Mouse (Mus musculus) stomach, embryonic 15.5 days (tissue): Measurements from ENCODE around the gene Igsf9b. TPM values are rescaled to one million over a fixed set of nuclear protein-coding genes. Genes with fewer than 3 reads are reported as not detected.

ENCODE experiments used
- ATAC-seq: fragments of 200-750 bp; cut with Nextera tagmentation; 2 replicates; pipeline ENCODE4 v1.8.0; 2017; ENCODE audit warnings: low read depth, moderate number of reproducible peaks, moderate TSS enrichment; ENCODE audit not compliant: insufficient read depth, low FRiP score
- H3K27ac ChIP-seq: fragments of 300-500 bp; sonication (generic); 2 replicates; pipeline ENCODE4 v1.5.1; 2015; ENCODE audit warnings: mild to moderate bottlenecking, inconsistent platforms
- H3K27me3 ChIP-seq: fragments of 300-500 bp; sonication (generic); replicated peaks from 2 replicates; pipeline ENCODE4 v1.6.1; 2015; ENCODE audit warnings: inconsistent platforms
- H3K36me3 ChIP-seq: fragments of 300-500 bp; sonication (generic); 2 replicates; pipeline ENCODE4 v1.6.1; 2015; ENCODE audit warnings: inconsistent platforms
- H3K4me1 ChIP-seq: fragments of 300-500 bp; sonication (generic); 2 replicates; pipeline ENCODE4 v1.6.1; 2015; ENCODE audit warnings: inconsistent platforms
- H3K4me2 ChIP-seq: fragments of 300-500 bp; sonication (generic); 2 replicates; pipeline ENCODE4 v1.6.1; 2015; ENCODE audit warnings: mild to moderate bottlenecking, inconsistent platforms
- H3K4me3 ChIP-seq: fragments of 300-500 bp; sonication (generic); replicated peaks from 2 replicates; pipeline ENCODE4 v1.5.1; 2015; ENCODE audit warnings: inconsistent platforms
- H3K9ac ChIP-seq: fragments of 300-500 bp; sonication (generic); 2 replicates; pipeline ENCODE4 v1.6.1; 2015; ENCODE audit warnings: inconsistent platforms
- H3K9me3 ChIP-seq: fragments of 300-500 bp; sonication (generic); 2 replicates; pipeline ENCODE4 v1.6.1; 2016; ENCODE audit warnings: inconsistent platforms
- WGBS: fragments of 180-500 bp; shearing (Covaris S2); methylation state at CpG from one replicate; pipeline ENCODE4 v1.1.7; 2015; 5-methylcytosine and 5-hydroxymethylcytosine counted together
- polyA plus RNA-seq: library from polyadenylated mRNA; unstranded; fragments of >200 nt; fragmentation: Nextera tagmentation; extraction: Ambion mirVana; gene quantifications from 2 replicates; pipeline ENCODE4 v1.2.1, GENCODE M21; 2015

Igsf9b gene
- polyA plus RNA-seq, 1 experiment from 2014 or later: 6.6 TPM

DNA sequence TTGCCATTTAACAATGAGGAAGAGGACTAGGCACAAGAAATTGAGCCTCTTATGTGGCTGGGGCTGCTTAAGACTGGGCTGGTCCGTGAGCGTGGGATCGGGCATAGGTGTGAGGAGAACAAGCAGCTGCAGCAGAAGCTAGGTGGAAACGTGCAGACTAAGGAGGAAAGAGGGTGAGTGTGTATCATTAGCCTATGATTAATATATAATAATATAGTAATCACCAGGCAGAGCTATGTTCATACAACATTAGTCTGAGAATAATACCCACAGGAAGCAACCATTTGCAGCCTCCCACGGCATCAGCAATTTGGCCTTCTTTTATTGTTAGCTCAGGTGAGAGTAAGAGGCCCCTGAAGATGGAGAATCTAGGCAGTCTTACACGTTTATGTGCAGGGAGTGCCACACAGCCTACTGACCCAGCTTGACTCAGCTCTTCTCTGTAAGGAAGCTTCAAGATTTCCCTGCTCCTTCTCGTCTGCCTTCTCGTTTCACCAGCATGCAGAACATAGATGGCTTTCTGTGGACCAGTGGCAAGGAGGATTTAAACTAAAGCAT, 22.6 kb upstream of the Igsf9b start:
- no peak overlapping the region for H3K4me3 ChIP-seq
- H3K9ac ChIP-seq: no peak overlapping the region
- no peak for ATAC-seq
- no peak overlapping the region for H3K4me2 ChIP-seq
- WGBS: 72% methylated on average over 8 of the region's 8 CpGs
- H3K27ac ChIP-seq: no peak overlapping the region
- H3K36me3 ChIP-seq: no peaks in the 10 kb centered on the region
- no peaks in the 10 kb centered on the region for H3K27me3 ChIP-seq
- no peaks in the 10 kb centered on the region for H3K4me1 ChIP-seq
- H3K9me3 ChIP-seq: no peaks in the 10 kb centered on the region

- Histone ChIP-seq H3K4me1 (no peaks in the 10 kb centered on the region), H3K4me2 (no peak overlapping the region), H3K9ac (no peak overlapping the region), H3K36me3 (no peaks in the 10 kb centered on the region), H3K27ac (no peak overlapping the region), H3K27me3 (no peaks in the 10 kb centered on the region), H3K4me3 (no peak overlapping the region), H3K9me3 (no peaks in the 10 kb centered on the region)
- no peak for ATAC-seq
- 57% methylated on average over 5 of the region's 5 CpGs for WGBS
Measured at GRCm38 (mm10) chr9:27277401-27278087, 21.5 kb upstream of the Igsf9b start.

DNA sequence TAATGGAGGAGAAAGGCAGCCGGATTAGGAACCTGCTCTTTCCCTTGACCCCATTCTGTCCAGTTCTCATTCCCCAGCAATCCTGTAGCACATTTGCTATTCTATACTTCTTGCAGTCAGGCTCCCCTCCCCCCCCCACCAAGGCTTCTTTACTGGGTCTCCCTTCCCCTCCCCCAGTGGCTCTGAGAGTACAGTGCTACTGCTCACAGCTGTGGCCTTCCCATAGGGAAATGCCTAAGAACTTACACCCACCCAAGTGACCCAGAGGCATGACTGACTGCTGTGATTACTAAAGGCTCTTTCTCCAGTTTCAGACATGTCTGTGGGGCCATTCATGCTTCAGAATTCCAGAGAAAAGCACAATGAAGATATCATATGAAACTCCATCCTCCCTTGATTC, 20.0 kb upstream of the Igsf9b start:
- Histone ChIP-seq H3K4me1 (no peaks in the 10 kb centered on the region), H3K27ac (no peak overlapping the region), H3K36me3 (no peaks in the 10 kb centered on the region), H3K4me3 (no peak overlapping the region), H3K9ac (no peak overlapping the region), H3K9me3 (no peaks in the 10 kb centered on the region), H3K4me2 (no peak overlapping the region), H3K27me3 (no peaks in the 10 kb centered on the region)
- ATAC-seq: no peak; the same call in 1 of the 2 replicates
- 40% methylated on average over 1 of the region's 1 CpGs for WGBS

DNA sequence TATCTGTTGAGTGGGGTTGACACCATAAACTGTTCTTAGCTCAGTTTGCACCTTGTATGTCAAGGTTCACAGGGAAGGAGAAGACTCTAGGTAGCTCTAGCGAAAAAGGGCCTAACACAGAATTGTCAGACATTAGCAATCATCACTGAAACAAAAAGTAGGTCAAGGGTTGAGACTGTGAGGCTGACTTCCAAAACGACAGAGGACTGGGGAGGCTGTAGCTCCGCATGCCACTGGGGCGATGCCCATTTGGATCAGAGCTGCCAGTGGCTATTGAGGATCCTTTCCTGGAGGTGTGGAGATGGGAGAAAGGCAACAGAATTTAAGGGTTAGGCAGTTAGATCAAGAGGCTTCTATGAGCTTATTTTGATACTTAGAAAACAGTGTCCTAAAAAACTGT, 18.0 kb upstream of the Igsf9b start:
- H3K9me3 ChIP-seq: no peaks in the 10 kb centered on the region
- H3K27me3 ChIP-seq: no peaks in the 10 kb centered on the region
- WGBS: 73% methylated on average over 4 of the region's 4 CpGs

GRCm38 (mm10) chr9:27285719-27286249, 13.2 kb upstream of the Igsf9b start:
- Histone ChIP-seq H3K9me3 (no peaks in the 10 kb centered on the region), H3K4me1 (no peaks in the 10 kb centered on the region; the same call in 1 of the 2 replicates), H3K9ac (no peak overlapping the region), H3K27me3 (no peaks in the 10 kb centered on the region), H3K36me3 (no peaks in the 10 kb centered on the region), H3K4me2 (no peak overlapping the region), H3K4me3 (no peak overlapping the region), H3K27ac (no peak overlapping the region)
- WGBS: 55% methylated on average over 3 of the region's 3 CpGs
- no peak for ATAC-seq

More for the DNA sequence above, 18.0 kb upstream of the Igsf9b start:
- Histone ChIP-seq H3K4me2 (no peak overlapping the region), H3K4me3 (no peak overlapping the region), H3K27ac (no peak overlapping the region), H3K36me3 (no peaks in the 10 kb centered on the region), H3K4me1 (no peaks in the 10 kb centered on the region), H3K9ac (no peak overlapping the region)
- ATAC-seq: no peak

GRCm38 (mm10) chr9:27286296-27286695, 12.7 kb upstream of the Igsf9b start:
- Histone ChIP-seq H3K36me3 (no peaks in the 10 kb centered on the region), H3K4me2 (no peak overlapping the region), H3K9me3 (no peaks in the 10 kb centered on the region), H3K4me1 (no peaks in the 10 kb centered on the region; the same call in 1 of the 2 replicates), H3K9ac (no peak overlapping the region), H3K27me3 (no peaks in the 10 kb centered on the region), H3K27ac (no peak overlapping the region), H3K4me3 (no peak overlapping the region)
- no peak for ATAC-seq
- WGBS: 73% methylated on average over 4 of the region's 4 CpGs

DNA sequence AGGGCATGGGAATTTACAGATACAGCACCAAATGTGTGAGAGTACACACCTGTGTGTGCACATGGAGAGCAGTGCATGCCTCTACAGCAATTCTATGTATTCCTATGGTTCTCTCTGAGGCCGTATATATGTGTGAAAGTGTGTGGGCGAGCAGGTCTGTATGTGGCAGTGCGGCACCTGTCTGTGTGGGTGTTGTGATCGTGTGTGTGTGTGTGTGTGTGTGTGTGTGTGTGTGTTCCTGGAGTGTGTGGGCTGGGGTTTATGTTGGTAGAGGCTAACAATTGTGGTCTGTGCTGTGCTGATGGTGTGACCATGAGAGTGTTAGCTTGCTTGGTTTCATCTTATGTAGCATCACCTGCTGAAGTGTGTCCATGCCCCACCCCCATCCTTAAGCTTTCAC, 12.1 kb upstream of the Igsf9b start:
- Histone ChIP-seq H3K9ac (no peak overlapping the region), H3K27me3 (no peaks in the 10 kb centered on the region), H3K4me2 (no peak overlapping the region), H3K27ac (no peak overlapping the region), H3K36me3 (no peaks in the 10 kb centered on the region), H3K9me3 (no peaks in the 10 kb centered on the region), H3K4me1 (no peaks in the 10 kb centered on the region; the same call in 1 of the 2 replicates), H3K4me3 (no peak overlapping the region)
- 85% methylated on average over 4 of the region's 4 CpGs for WGBS
- ATAC-seq: no peak

DNA sequence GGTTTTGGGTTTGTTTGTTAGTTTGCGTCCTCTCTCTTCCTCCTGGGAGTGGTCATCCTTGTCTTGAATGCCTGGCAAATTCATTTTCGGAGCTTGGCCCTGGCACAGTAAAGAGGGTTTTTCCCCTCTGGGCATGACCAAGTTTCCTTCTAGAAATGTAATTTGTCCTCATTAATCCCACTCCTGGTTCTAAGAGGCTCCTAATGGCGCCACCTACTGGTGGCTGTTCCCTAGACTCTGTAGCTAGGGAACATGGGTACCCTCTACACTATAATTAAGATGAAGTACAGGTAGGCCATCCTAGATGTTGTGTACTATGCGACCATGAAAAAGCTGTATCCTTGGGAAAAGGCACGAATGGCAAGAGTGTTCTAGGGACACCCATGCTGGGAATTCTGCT, 11.6 kb upstream of the Igsf9b start:
- Histone ChIP-seq H3K4me2 (no peak overlapping the region), H3K9ac (no peak overlapping the region), H3K9me3 (no peaks in the 10 kb centered on the region), H3K4me1 (no peaks in the 10 kb centered on the region; the same call in 1 of the 2 replicates), H3K27me3 (no peaks in the 10 kb centered on the region), H3K36me3 (no peaks in the 10 kb centered on the region), H3K4me3 (no peak overlapping the region), H3K27ac (no peak overlapping the region)
- no peak for ATAC-seq
- 41% methylated on average over 5 of the region's 5 CpGs for WGBS

- H3K36me3 ChIP-seq: no peaks in the 10 kb centered on the region
- no peak overlapping the region for H3K4me2 ChIP-seq
- 17% methylated on average over 7 of the region's 7 CpGs for WGBS
- no peak overlapping the region for H3K4me3 ChIP-seq
- no peak overlapping the region for H3K27ac ChIP-seq
- no peaks in the 10 kb centered on the region for H3K9me3 ChIP-seq
- H3K27me3 ChIP-seq: no peaks in the 10 kb centered on the region
- H3K9ac ChIP-seq: no peak overlapping the region
- H3K4me1 ChIP-seq: no peaks in the 10 kb centered on the region; the same call in 1 of the 2 replicates
- ATAC-seq: no peak
Measured at GRCm38 (mm10) chr9:27288442-27288841, 10.6 kb upstream of the Igsf9b start.

GRCm38 (mm10) chr9:27289543-27290308, 9.3 kb upstream of the Igsf9b start:
- Histone ChIP-seq H3K4me1 (no peaks in the 10 kb centered on the region; the same call in 1 of the 2 replicates), H3K36me3 (no peaks in the 10 kb centered on the region), H3K27me3 (no peaks in the 10 kb centered on the region), H3K27ac (no peak overlapping the region), H3K9me3 (no peaks in the 10 kb centered on the region), H3K4me2 (no peak overlapping the region), H3K9ac (no peak overlapping the region), H3K4me3 (no peak overlapping the region)
- ATAC-seq: peak; percentile 64; the same call in 1 of the 2 replicates
- WGBS: 40% methylated on average over 7 of the region's 7 CpGs

- 66% methylated on average over 4 of the region's 4 CpGs for WGBS
- ATAC-seq: no peak
- H3K9me3 ChIP-seq: no peaks in the 10 kb centered on the region
- no peak overlapping the region for H3K9ac ChIP-seq
- H3K36me3 ChIP-seq: no peaks in the 10 kb centered on the region
- H3K4me1 ChIP-seq: peaks cover 6% of the 10 kb centered on the region; the same call in 1 of the 2 replicates
- no peak overlapping the region for H3K4me2 ChIP-seq
- no peak overlapping the region for H3K4me3 ChIP-seq
- H3K27ac ChIP-seq: no peak overlapping the region
- H3K27me3 ChIP-seq: peaks cover 11% of the 10 kb centered on the region
Measured at GRCm38 (mm10) chr9:27294380-27294779, 4.6 kb upstream of the Igsf9b start.
